Mouse (Mus musculus) embryonic facial prominence, embryonic 12.5 days (tissue): Measurements from ENCODE around the gene Armc5. TPM values are rescaled to one million over a fixed set of nuclear protein-coding genes. Genes with fewer than 3 reads are reported as not detected.

Experiments
- microRNA-seq: library from miRNA; unstranded; fragments of <30 nt; microRNA quantifications from one replicate; pipeline ENCODE4, GENCODE M21; 2017
- polyA plus RNA-seq: library from polyadenylated mRNA; unstranded; fragments of >200 nt; fragmentation: Nextera tagmentation; extraction: Ambion mirVana; gene quantifications from 2 replicates; pipeline ENCODE4 v1.2.1, GENCODE M21; 2016

Gene Armc5
- polyA plus RNA-seq, 1 experiment from 2014 or later: 18.8 TPM

Small RNA genes within 50 kb of the gene (microRNA-seq; reads per million reads assigned to microRNA genes)
- gene Mir3103: not detected

Other genes with a start within 250 kb of the Armc5 start
- 11.2 and 13.6 TPM in 2 replicates for gene Pycard, start 243.5 kb upstream of the Armc5 start, polyA plus RNA-seq
- 0.34 and 0.45 TPM in 2 replicates for gene Trim72, start 233.4 kb upstream of the Armc5 start, polyA plus RNA-seq
- 0.74 and 0.88 TPM in 2 replicates for gene Itgam, start 174.7 kb upstream of the Armc5 start, polyA plus RNA-seq
- not detected in 2 replicates for gene Gm49368, start 174.7 kb upstream of the Armc5 start, polyA plus RNA-seq
- not detected in 2 replicates for gene Itgax, start 107.8 kb upstream of the Armc5 start, polyA plus RNA-seq
- not detected in 2 replicates for gene Itgad, start 83.0 kb upstream of the Armc5 start, polyA plus RNA-seq
- gene Cox6a2, start 31.0 kb upstream of the Armc5 start, polyA plus RNA-seq: 4.0 and 7.9 TPM in 2 replicates
- gene 9130023H24Rik, start 689 bp downstream of the Armc5 start, polyA plus RNA-seq: 9.9 and 10.3 TPM in 2 replicates
- gene Tgfb1i1, start 9.5 kb downstream of the Armc5 start, polyA plus RNA-seq: 44.4 and 47.7 TPM in 2 replicates
- 0.35 TPM in 1 of 2 replicates, not detected in the other for gene Slc5a2, start 28.3 kb downstream of the Armc5 start, polyA plus RNA-seq
- 26.3 TPM in 2 replicates for gene BC017158, start 60.8 kb downstream of the Armc5 start, polyA plus RNA-seq
- 13.6 and 14.0 TPM in 2 replicates for gene Rgs10, start 181.4 kb downstream of the Armc5 start, polyA plus RNA-seq
- gene Tial1, start 224.4 kb downstream of the Armc5 start, polyA plus RNA-seq: 34.5 and 36.8 TPM in 2 replicates